Mouse (Mus musculus): ENCODE data around the gene Steap3.
A peak's percentile ranks its signal among the peaks of the same experiment; 100 is the strongest.

GRCm38 (mm10) chr1:120237068-120237467 lies 35.4 kb downstream of the Steap3 start:
- TF ChIP-seq CTCF (IDR thresholded peaks at IDR 0.05; ENCODE audit: low read depth) (peak; percentile 55), EP300 (IDR thresholded peaks at IDR 0.05; ENCODE audit: low read depth) (no peak)
